Mouse (Mus musculus) spleen, adult 2 months (tissue): ENCODE results near the gene Taf6l.

ENCODE experiments used
- CTCF ChIP-seq: fragments of 200-500 bp; IDR thresholded peaks from 2 replicates; pipeline ENCODE4 v1.5.1; 2011; ENCODE audit warnings: mild to moderate bottlenecking, inconsistent platforms; ENCODE audit not compliant: insufficient read depth, insufficient read length, insufficient replicate concordance; ENCODE audit errors: extremely low read depth
- POLR2A ChIP-seq: fragments of 200-500 bp; IDR thresholded peaks from 2 replicates; pipeline ENCODE4 v1.6.1; 2011; ENCODE audit warnings: low read depth, low read length, inconsistent platforms

- TF ChIP-seq CTCF, result no peak
- TF ChIP-seq POLR2A, result no peak
These were observed 34.9 kb upstream of the Taf6l start for GRCm38 (mm10) chr19:8821146-8821545.
